Mouse (Mus musculus): ENCODE data around the gene Col16a1.
A peak's percentile ranks its signal among the peaks of the same experiment; 100 is the strongest.

Col16a1 gene

GRCm38 (mm10) chr4:130082211-130082610 lies 34.6 kb downstream of the Col16a1 start:
- DNase-seq (ENCODE audit: low spot score in 2 of 2), result no peak

GRCm38 (mm10) chr4:130084331-130084945 lies 36.8 kb downstream of the Col16a1 start:
- DNase-seq (ENCODE audit: low spot score in 2 of 2), result peak in 1 of 2 experiments; percentile 55

- DNase-seq (ENCODE audit: low spot score in 2 of 2), result no peak
These were observed 37.7 kb downstream of the Col16a1 start for GRCm38 (mm10) chr4:130085246-130085820.

GRCm38 (mm10) chr4:130087293-130087692 lies 39.7 kb downstream of the Col16a1 start:
- peak; percentile 85 to 93 for DNase-seq (ENCODE audit: low spot score in 2 of 2)

- DNase-seq (ENCODE audit: low spot score in 2 of 2), result no peak
These were observed 47.5 kb downstream of the Col16a1 start for GRCm38 (mm10) chr4:130095137-130095536.

GRCm38 (mm10) chr4:130101183-130101582 lies 53.5 kb downstream of the Col16a1 start:
- DNase-seq (ENCODE audit: low spot score in 2 of 2), result no peak

GRCm38 (mm10) chr4:130102111-130102651 lies 54.5 kb downstream of the Col16a1 start, which contains the start of gene Pef1:
TSS of gene Pef1 (plus strand) at chr4:130102558.
- no peak for DNase-seq (ENCODE audit: low spot score in 2 of 2)

- no peak for DNase-seq (ENCODE audit: low spot score in 2 of 2)
These were observed 56.0 kb downstream of the Col16a1 start for GRCm38 (mm10) chr4:130103632-130104031.

- no peak for DNase-seq (ENCODE audit: low spot score in 2 of 2)
These were observed 56.9 kb downstream of the Col16a1 start for GRCm38 (mm10) chr4:130104584-130104983.

- no peak for DNase-seq (ENCODE audit: low spot score in 2 of 2)
These were observed 59.4 kb downstream of the Col16a1 start for GRCm38 (mm10) chr4:130107065-130107443.

- DNase-seq (ENCODE audit: low spot score in 2 of 2), result peak; percentile 97 to 100
These were observed 59.9 kb downstream of the Col16a1 start for GRCm38 (mm10) chr4:130107444-130108131.

GRCm38 (mm10) chr4:130108929-130109328 lies 61.3 kb downstream of the Col16a1 start:
- no peak for DNase-seq (ENCODE audit: low spot score in 2 of 2)

GRCm38 (mm10) chr4:130109666-130110065 lies 62.0 kb downstream of the Col16a1 start:
- DNase-seq (ENCODE audit: low spot score in 2 of 2), result no peak

GRCm38 (mm10) chr4:130110091-130110490 lies 62.5 kb downstream of the Col16a1 start:
- no peak for DNase-seq (ENCODE audit: low spot score in 2 of 2)

- DNase-seq (ENCODE audit: low spot score in 2 of 2), result no peak
These were observed 64.7 kb downstream of the Col16a1 start for GRCm38 (mm10) chr4:130112299-130112698.

- no peak for DNase-seq (ENCODE audit: low spot score in 2 of 2)
These were observed 65.1 kb downstream of the Col16a1 start for GRCm38 (mm10) chr4:130112732-130113131.

GRCm38 (mm10) chr4:130120752-130121151 lies 73.1 kb downstream of the Col16a1 start:
- DNase-seq (ENCODE audit: low spot score in 2 of 2), result no peak

- no peak for DNase-seq (ENCODE audit: low spot score in 2 of 2)
These were observed 73.9 kb downstream of the Col16a1 start for GRCm38 (mm10) chr4:130121560-130121959.

GRCm38 (mm10) chr4:130123020-130123419 lies 75.4 kb downstream of the Col16a1 start:
- DNase-seq (ENCODE audit: low spot score in 2 of 2), result no peak

- DNase-seq (ENCODE audit: low spot score in 2 of 2), result no peak
These were observed 76.5 kb downstream of the Col16a1 start for GRCm38 (mm10) chr4:130124110-130124509.

GRCm38 (mm10) chr4:130125164-130125563 lies 77.5 kb downstream of the Col16a1 start:
- DNase-seq (ENCODE audit: low spot score in 2 of 2), result no peak

GRCm38 (mm10) chr4:130125935-130126334 lies 78.3 kb downstream of the Col16a1 start:
- DNase-seq (ENCODE audit: low spot score in 2 of 2), result no peak

GRCm38 (mm10) chr4:130128907-130129306 lies 81.3 kb downstream of the Col16a1 start:
- no peak for DNase-seq (ENCODE audit: low spot score in 2 of 2)
